Mouse (Mus musculus): Measurements from ENCODE around the gene Nap1l4. TPM values are rescaled to one million over a fixed set of nuclear protein-coding genes. Genes with fewer than 3 reads are reported as not detected.

The Nap1l4 gene
- 185 and 205 TPM in 2 replicates for polyA plus RNA-seq (2015; fragmentation: Nextera tagmentation; extraction: Ambion mirVana)

DNA sequence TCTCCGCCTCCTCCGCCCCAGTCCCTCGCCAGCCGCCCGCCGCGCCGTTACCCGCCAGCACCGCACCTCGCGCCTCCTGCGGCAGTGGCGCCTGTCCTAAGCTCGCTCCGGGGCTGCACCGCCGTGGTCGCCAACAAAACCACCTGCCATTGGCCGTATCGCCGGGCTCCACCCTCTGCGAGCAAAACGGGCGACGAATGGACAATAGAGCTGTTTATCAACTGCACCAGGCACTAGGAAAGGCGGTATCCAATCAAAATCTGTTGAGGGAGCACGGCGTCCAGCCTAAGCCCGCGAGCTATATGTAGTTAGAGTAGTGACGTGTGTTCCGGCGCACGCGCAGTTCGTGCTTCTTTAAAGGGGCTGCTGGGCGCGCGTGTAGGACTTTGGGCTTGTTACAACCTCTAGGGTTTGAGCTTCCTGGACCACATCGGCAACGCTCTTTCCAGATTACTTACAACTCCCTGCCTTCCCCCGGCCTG is at the start of gene Nap1l4:
TSS of gene Nap1l4 (minus strand) at position 131 of the 482 bp plus-strand sequence.
- H3K27ac ChIP-seq: peak within 1 kb of the TSS; percentile 93
- peak; percentile 99 for ATAC-seq (ENCODE audit: insufficient read depth, low FRiP score, low read depth)
- H3K4me1 ChIP-seq: peaks cover 20% of the 10 kb centered on the region; the same call in 1 of the 2 replicates
- no peaks in the 10 kb centered on the region for H3K27me3 ChIP-seq (replicated peaks)
- H3K4me2 ChIP-seq: peak within 1 kb of the TSS; percentile 72
- under 1% methylated on average over 43 of the region's 43 CpGs for WGBS
- peak within 1 kb of the TSS; percentile 76 for H3K9ac ChIP-seq
- H3K9me3 ChIP-seq: no peaks in the 10 kb centered on the region
- no peaks in the 10 kb centered on the region for H3K36me3 ChIP-seq
- H3K4me3 ChIP-seq (replicated peaks): peak within 1 kb of the TSS; percentile 92

DNA sequence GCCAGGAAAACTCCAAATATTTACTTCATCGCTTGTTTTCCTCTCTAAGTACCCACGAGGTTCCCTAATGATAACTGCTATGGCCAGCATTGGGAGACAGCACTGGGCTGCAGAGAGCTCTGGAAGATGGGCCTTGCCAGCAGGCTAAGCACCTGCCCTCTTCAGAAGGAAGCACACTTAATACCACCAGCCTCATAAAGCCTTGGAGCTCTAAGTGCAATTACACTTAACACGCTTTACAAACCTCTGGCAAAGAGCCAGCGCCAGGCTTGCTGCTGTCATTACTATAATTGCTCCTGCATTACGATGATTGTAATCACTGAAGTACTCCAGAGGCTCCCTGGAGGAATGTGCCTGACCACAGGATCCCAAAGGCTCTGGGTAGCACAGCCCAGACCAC is 46.0 kb upstream of the Nap1l4 start:
- WGBS: 66% methylated on average over 5 of the region's 5 CpGs
- no peak for ATAC-seq (ENCODE audit: insufficient read depth, low FRiP score, low read depth)

GRCm38 (mm10) chr7:143592255-143592654 is 43.3 kb upstream of the Nap1l4 start:
- Histone ChIP-seq H3K9ac (no peak overlapping the region), H3K4me1 (peaks cover 6% of the 10 kb centered on the region; the same call in 1 of the 2 replicates), H3K4me2 (no peak overlapping the region), H3K9me3 (no peaks in the 10 kb centered on the region), H3K27me3 (replicated peaks) (no peaks in the 10 kb centered on the region), H3K36me3 (peaks cover 9% of the 10 kb centered on the region), H3K27ac (no peak overlapping the region), H3K4me3 (replicated peaks) (no peak overlapping the region)
- 78% methylated on average over 10 of the region's 10 CpGs for WGBS
- ATAC-seq (ENCODE audit: insufficient read depth, low FRiP score, low read depth): no peak

More for the DNA sequence above, 46.0 kb upstream of the Nap1l4 start:
- no peak overlapping the region for H3K4me2 ChIP-seq
- H3K36me3 ChIP-seq: no peaks in the 10 kb centered on the region
- no peak overlapping the region for H3K27ac ChIP-seq
- no peaks in the 10 kb centered on the region for H3K9me3 ChIP-seq
- H3K27me3 ChIP-seq (replicated peaks): no peaks in the 10 kb centered on the region
- peaks cover 20% of the 10 kb centered on the region for H3K4me1 ChIP-seq
- H3K4me3 ChIP-seq (replicated peaks): no peak overlapping the region
- no peak overlapping the region for H3K9ac ChIP-seq

- no peak for ATAC-seq (ENCODE audit: insufficient read depth, low FRiP score, low read depth)
- no peak overlapping the region for H3K9ac ChIP-seq
- no peaks in the 10 kb centered on the region for H3K27me3 ChIP-seq (replicated peaks)
- whole genome bisulfite sequencing: 88% methylated on average over 4 of the region's 4 CpGs
- H3K4me3 ChIP-seq (replicated peaks): no peak overlapping the region
- no peaks in the 10 kb centered on the region for H3K9me3 ChIP-seq
- peaks cover 39% of the 10 kb centered on the region for H3K36me3 ChIP-seq
- no peaks in the 10 kb centered on the region for H3K4me1 ChIP-seq
- H3K4me2 ChIP-seq: no peak overlapping the region
- H3K27ac ChIP-seq: no peak overlapping the region
These were observed 39.1 kb upstream of the Nap1l4 start for GRCm38 (mm10) chr7:143588006-143588405.

GRCm38 (mm10) chr7:143587586-143587985 is 38.7 kb upstream of the Nap1l4 start:
- ATAC-seq (ENCODE audit: insufficient read depth, low FRiP score, low read depth): no peak

GRCm38 (mm10) chr7:143583956-143584355 is 35.0 kb upstream of the Nap1l4 start:
- ATAC-seq (ENCODE audit: insufficient read depth, low FRiP score, low read depth): no peak
- Histone ChIP-seq H3K9me3 (no peaks in the 10 kb centered on the region), H3K4me2 (no peak overlapping the region), H3K36me3 (peaks cover 54% of the 10 kb centered on the region), H3K27me3 (replicated peaks) (no peaks in the 10 kb centered on the region), H3K27ac (no peak overlapping the region), H3K4me1 (no peaks in the 10 kb centered on the region), H3K9ac (no peak overlapping the region), H3K4me3 (replicated peaks) (no peak overlapping the region)
- WGBS: 29% methylated on average over 3 of the region's 3 CpGs

More at GRCm38 (mm10) chr7:143587586-143587985, 38.7 kb upstream of the Nap1l4 start:
- H3K27me3 ChIP-seq (replicated peaks): no peaks in the 10 kb centered on the region
- no peak overlapping the region for H3K27ac ChIP-seq
- H3K4me3 ChIP-seq (replicated peaks): no peak overlapping the region
- no peak overlapping the region for H3K9ac ChIP-seq
- no peaks in the 10 kb centered on the region for H3K9me3 ChIP-seq
- no peak overlapping the region for H3K4me2 ChIP-seq
- H3K4me1 ChIP-seq: no peaks in the 10 kb centered on the region
- WGBS: 86% methylated on average over 5 of the region's 5 CpGs
- H3K36me3 ChIP-seq: peaks cover 41% of the 10 kb centered on the region

DNA sequence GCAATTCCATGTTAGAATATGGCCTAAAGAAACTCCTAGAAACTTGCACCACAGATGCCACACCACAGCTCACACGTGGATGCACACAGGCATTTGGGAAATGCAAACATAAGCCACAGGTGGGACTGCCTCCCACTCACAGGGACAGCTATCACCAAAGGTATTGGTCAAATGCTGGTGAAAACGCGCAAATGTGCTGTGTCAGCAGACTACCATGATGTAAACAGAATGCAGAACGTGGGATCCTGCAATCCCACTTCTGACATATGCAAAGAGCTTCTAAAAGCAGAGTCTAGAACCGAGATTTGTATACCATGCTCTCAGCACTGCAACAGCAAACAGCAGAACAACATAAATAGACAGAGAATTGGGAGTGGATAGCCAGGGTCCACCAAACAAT is 34.1 kb upstream of the Nap1l4 start:
- ATAC-seq (ENCODE audit: insufficient read depth, low FRiP score, low read depth): no peak
- peaks cover 56% of the 10 kb centered on the region for H3K36me3 ChIP-seq
- H3K4me3 ChIP-seq (replicated peaks): no peak overlapping the region
- no peak overlapping the region for H3K4me2 ChIP-seq
- no peak overlapping the region for H3K27ac ChIP-seq
- H3K27me3 ChIP-seq (replicated peaks): no peaks in the 10 kb centered on the region
- no peaks in the 10 kb centered on the region for H3K4me1 ChIP-seq
- 89% methylated on average over 5 of the region's 5 CpGs for WGBS
- no peaks in the 10 kb centered on the region for H3K9me3 ChIP-seq
- no peak overlapping the region for H3K9ac ChIP-seq

GRCm38 (mm10) chr7:143575751-143576150 is 26.8 kb upstream of the Nap1l4 start:
- Histone ChIP-seq H3K27me3 (replicated peaks) (no peaks in the 10 kb centered on the region), H3K36me3 (peaks cover 76% of the 10 kb centered on the region), H3K4me1 (no peaks in the 10 kb centered on the region), H3K4me2 (no peak overlapping the region), H3K27ac (no peak overlapping the region), H3K4me3 (replicated peaks) (no peak overlapping the region), H3K9ac (no peak overlapping the region), H3K9me3 (no peaks in the 10 kb centered on the region)
- no peak for ATAC-seq (ENCODE audit: insufficient read depth, low FRiP score, low read depth)
- 94% methylated on average over 11 of the region's 11 CpGs for WGBS

DNA sequence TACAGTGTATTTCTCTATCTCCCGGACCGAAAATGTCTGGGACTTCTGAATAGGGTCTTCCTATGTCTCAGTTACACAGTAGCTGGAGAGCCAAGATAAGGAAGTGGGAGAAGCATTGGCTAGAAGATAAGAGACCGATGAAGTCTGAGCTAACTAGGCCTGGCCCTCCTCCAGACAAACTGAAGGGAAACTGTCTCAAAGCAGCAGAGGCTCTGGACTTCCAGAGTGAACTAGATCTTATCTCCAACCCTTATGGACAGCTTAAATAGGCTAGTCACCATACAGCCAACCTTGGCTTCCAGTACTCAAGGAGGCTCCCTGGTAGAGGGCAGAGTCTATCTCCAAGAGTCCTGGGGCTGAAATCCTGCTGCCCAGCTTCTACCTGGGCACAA is 16.7 kb upstream of the Nap1l4 start:
- no peaks in the 10 kb centered on the region for H3K4me1 ChIP-seq
- H3K27ac ChIP-seq: no peak overlapping the region
- no peak overlapping the region for H3K4me3 ChIP-seq (replicated peaks)
- peak; percentile 75; the same call in 1 of the 2 replicates for ATAC-seq (ENCODE audit: insufficient read depth, low FRiP score, low read depth)
- WGBS: 84% methylated on average over 3 of the region's 3 CpGs
- no peaks in the 10 kb centered on the region for H3K27me3 ChIP-seq (replicated peaks)
- no peak overlapping the region for H3K9ac ChIP-seq
- peaks cover 64% of the 10 kb centered on the region for H3K36me3 ChIP-seq
- no peak overlapping the region for H3K4me2 ChIP-seq
- H3K9me3 ChIP-seq: no peaks in the 10 kb centered on the region

DNA sequence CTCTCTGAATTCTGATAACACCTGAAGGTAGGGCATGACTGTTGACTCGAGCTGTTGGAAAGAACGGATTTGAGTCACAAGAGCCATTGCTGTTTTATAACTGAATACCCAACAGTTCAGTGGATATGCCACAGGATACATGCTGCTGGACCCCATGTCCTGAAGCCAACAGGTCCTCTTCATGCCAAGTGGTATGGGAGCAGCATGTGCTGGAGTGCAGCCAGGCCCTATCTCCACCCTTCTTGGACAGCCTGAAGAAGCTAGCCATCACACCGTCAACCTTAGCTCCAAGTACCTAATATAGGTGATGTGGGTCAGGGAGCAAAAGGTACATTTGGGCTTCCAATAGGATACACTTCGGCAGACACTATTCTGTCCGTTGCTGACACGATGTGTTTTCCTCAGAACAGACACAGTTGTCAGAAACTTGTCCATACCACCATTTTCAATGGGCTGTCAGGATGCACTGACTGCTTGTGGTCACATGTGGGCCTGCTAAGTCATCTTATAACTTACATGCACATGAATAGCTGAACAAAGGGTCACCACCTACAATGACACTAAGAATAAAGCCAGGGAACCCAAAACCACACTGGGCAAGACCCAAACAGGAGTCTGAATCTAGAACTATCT is 16.2 kb upstream of the Nap1l4 start:
- no peak for ATAC-seq (ENCODE audit: insufficient read depth, low FRiP score, low read depth)
- Histone ChIP-seq H3K4me3 (replicated peaks) (no peak overlapping the region), H3K9ac (no peak overlapping the region), H3K9me3 (no peaks in the 10 kb centered on the region), H3K4me1 (no peaks in the 10 kb centered on the region), H3K4me2 (no peak overlapping the region), H3K27me3 (replicated peaks) (no peaks in the 10 kb centered on the region), H3K36me3 (peaks cover 61% of the 10 kb centered on the region), H3K27ac (no peak overlapping the region)
- WGBS: 88% methylated on average over 6 of the region's 6 CpGs

DNA sequence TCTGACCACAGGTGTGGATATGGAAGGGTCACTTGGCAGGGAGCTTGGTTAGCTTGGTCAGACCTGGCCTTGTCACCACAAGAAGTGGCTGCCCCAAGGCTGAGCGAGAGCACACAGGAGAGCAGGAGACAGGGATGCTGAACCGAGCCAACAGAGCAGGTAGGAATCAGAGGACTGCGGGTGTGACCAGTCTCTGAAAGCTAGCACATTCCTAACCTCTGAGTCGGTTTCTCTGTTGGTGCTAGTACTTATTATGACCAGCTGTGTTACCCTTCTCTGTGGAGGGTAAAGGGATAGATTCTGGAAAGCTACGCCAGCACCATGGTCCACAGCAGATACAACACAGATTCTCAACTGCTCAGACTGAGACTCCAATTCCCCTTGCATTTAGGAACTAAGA is 14.9 kb upstream of the Nap1l4 start:
- Histone ChIP-seq H3K4me1 (no peaks in the 10 kb centered on the region), H3K36me3 (peaks cover 54% of the 10 kb centered on the region), H3K9me3 (no peaks in the 10 kb centered on the region), H3K27ac (no peak overlapping the region), H3K9ac (no peak overlapping the region), H3K4me3 (replicated peaks) (no peak overlapping the region), H3K27me3 (replicated peaks) (no peaks in the 10 kb centered on the region), H3K4me2 (no peak overlapping the region)
- no peak for ATAC-seq (ENCODE audit: insufficient read depth, low FRiP score, low read depth)
- 85% methylated on average over 5 of the region's 5 CpGs for WGBS

- ATAC-seq (ENCODE audit: insufficient read depth, low FRiP score, low read depth): no peak
- no peaks in the 10 kb centered on the region for H3K4me1 ChIP-seq
- no peak overlapping the region for H3K9ac ChIP-seq
- 93% methylated on average over 7 of the region's 7 CpGs for WGBS
- H3K9me3 ChIP-seq: no peaks in the 10 kb centered on the region
- peaks cover 39% of the 10 kb centered on the region for H3K36me3 ChIP-seq
- H3K27me3 ChIP-seq (replicated peaks): no peaks in the 10 kb centered on the region
- no peak overlapping the region for H3K27ac ChIP-seq
- H3K4me3 ChIP-seq (replicated peaks): no peak overlapping the region
- H3K4me2 ChIP-seq: no peak overlapping the region
These were observed 8.7 kb upstream of the Nap1l4 start for GRCm38 (mm10) chr7:143557616-143558015.

All from stomach, embryonic 15.5 days (tissue).